Mouse (Mus musculus): ENCODE results near the gene Msantd2.

The Msantd2 gene

DNA sequence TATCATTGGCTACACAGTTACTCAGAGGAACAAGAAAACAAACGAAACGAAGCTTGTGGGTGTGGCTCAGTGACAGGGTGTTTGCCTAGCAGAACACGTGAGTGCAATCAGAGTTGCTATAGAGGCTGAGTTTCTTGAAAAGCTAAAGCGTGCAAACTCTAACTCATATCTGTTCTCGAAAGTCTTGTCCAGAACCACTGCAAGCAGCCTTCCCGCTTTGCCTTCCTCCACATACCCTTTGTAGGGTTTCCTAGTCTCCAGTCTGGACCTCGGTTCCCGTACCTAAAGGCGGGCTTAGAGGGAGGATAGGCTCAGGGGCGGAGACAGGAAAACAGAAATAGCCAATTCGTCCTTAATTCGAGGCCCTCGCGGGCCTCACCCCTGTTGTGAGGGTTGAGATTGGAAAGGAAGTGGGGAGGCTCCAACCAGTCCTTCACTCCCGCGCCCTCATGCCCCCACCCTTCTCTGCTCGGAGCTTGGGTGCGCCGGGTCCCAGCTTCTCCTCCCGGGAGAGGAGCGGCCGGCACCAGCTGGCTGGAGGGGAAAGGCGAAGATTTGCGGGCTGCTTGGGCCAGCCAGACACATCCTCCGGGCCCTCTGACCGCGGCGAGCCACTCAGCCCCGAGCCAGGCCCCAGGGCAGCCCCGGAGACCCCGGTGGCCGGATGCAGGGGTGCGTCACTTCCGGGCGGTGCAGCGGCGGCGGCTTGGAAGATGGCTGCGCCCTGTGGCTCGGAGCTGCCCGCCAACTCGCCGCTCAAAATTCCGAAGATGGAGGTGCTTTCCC lies at the start of gene Msantd2:
Gene Msantd2 (plus strand): TSS at position 709 of the 786 bp plus-strand sequence.
- DNase-seq (ENCODE audit: low spot score): peak; percentile 90

- DNase-seq (ENCODE audit: low spot score): no peak
Measured at GRCm38 (mm10) chr9:37452401-37452800, 36.7 kb upstream of the Msantd2 start.

GRCm38 (mm10) chr9:37453328-37453727 lies 35.8 kb upstream of the Msantd2 start:
- DNase-seq (ENCODE audit: low spot score): no peak

- DNase-seq (ENCODE audit: low spot score): peak; percentile 48
Measured at GRCm38 (mm10) chr9:37454011-37454492, 35.1 kb upstream of the Msantd2 start.

GRCm38 (mm10) chr9:37454991-37455390 lies 34.1 kb upstream of the Msantd2 start:
- DNase-seq (ENCODE audit: low spot score): no peak

- no peak for DNase-seq (ENCODE audit: low spot score)
Measured at GRCm38 (mm10) chr9:37455868-37456267, 33.3 kb upstream of the Msantd2 start.

DNA sequence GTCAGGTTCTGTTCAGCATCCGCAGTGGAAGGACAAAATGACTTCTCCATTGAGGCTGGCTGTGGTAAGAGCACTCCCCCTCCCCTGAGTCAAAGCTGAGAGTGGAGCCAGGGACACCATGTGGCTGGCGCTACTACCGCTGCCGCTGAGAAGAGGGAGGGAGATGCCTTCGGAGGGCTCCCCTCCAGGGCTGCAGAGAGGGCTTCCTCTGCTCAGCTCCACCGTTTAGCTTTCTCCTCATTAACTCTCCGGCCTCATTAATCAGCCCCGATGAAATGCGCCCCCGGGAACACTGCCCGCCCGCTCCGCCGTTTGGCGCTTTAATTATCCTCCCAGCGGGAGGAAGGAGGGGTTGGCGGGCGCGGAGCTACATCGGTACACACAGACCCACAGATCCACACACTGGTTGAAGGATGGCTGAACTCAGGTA lies 32.6 kb upstream of the Msantd2 start:
- DNase-seq (ENCODE audit: low spot score): peak; percentile 70

DNA sequence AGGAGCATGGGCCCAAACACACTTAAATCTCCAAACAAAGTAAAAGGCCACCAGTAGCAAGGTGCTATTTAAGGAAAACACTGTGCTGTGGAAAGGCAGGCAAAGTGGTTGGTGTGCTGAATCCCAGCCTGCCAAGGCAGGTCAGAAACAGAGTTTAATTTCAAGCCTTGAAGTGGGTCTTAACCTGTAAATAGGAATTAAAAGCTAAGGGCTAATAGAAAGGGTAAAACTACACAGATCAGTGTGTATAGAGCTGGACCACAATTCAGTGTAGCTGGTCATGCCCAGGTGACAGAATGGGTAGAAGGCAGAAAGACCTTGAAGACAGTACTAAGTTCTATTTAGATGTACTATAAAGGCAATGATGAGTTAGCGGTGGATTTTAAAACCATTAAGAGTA lies 32.0 kb upstream of the Msantd2 start:
- DNase-seq (ENCODE audit: low spot score): no peak

- no peak for DNase-seq (ENCODE audit: low spot score)
Measured at GRCm38 (mm10) chr9:37459665-37460042, 29.5 kb upstream of the Msantd2 start.

GRCm38 (mm10) chr9:37460043-37460960 lies 28.8 kb upstream of the Msantd2 start:
- peak; percentile 45 for DNase-seq (ENCODE audit: low spot score)

DNA sequence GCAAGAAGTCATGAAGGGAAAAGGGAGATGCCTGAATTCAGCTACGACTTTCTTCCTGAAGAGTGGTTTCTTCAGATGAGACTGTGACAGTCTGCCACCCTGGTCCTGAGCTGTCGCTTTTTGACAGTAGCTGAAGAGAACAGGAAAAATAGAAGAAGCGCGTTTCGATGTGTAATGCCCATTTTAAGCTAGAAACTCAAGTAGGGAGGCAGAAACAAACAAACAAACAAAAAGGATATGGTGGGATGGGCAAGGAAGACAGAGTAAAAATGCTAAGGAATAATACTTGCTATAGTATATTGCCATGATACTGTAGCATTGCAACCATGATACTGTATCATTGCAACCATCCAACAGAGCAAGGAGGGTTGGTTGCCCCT lies 28.2 kb upstream of the Msantd2 start:
- no peak for DNase-seq (ENCODE audit: low spot score)

DNA sequence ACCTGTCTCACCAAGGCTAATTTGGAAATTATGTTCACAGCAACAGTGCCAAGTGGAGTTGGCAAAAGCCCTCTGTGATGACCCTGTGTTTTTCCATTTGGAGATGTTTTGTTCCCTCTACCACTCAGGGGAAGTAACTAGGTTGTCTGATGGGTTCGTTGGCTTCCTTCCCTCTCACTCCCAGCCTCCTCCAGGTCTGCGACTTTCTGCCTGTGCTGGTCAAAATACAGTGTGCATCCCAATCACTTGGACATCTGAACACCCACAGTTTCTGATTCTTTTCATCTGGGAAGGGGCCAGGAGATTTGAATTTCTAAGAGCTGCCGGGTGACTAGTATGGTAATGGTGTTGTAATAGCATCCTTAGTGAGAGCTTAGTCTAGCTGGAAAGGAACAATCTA lies 27.5 kb upstream of the Msantd2 start:
- DNase-seq (ENCODE audit: low spot score): no peak

DNA sequence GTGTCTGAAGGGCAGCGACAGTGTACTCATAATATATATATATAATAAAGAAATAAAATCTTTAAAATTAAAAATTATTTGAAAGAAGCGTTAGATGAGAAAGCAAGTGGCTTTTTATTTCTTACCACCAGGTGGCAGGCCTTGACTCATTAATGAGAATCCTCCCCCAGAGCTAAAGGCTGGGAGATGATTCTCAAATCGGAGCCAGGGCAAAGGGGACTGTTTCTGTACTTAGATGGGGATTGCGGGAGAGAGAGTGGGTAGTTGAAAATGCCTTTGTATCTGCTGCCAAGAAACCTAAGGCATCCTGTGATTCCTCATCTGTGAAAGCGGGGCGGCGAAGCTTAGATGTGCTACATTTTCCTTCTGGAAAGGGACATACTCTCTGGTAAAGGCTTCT lies 26.4 kb upstream of the Msantd2 start:
- peak; percentile 75 for DNase-seq (ENCODE audit: low spot score)

DNA sequence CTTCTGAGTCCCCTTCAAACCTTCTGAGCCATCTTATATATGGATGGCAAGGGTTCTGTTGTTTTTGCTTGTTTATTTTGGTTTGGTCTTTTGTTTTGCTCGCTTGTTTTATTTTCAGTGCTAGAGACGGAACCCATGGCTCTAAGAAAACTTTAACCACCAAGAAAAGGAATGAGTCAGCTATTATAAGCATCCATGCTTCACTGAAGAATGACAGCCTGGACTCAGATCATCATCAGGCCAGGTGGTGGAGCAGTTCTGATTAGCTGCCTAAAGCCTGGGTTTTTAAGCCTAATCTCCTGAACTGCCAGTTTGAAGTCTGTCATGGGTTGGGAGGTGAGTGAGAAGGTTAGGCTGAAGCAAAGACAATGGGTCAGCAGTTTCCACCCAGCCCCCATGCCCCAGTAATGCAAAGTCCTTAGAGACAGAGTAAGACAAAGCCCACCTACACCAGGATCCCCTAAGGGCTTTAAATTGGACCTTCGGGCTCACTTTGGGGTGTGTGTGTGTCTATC lies 15.5 kb upstream of the Msantd2 start:
- no peak for DNase-seq (ENCODE audit: low spot score)

DNA sequence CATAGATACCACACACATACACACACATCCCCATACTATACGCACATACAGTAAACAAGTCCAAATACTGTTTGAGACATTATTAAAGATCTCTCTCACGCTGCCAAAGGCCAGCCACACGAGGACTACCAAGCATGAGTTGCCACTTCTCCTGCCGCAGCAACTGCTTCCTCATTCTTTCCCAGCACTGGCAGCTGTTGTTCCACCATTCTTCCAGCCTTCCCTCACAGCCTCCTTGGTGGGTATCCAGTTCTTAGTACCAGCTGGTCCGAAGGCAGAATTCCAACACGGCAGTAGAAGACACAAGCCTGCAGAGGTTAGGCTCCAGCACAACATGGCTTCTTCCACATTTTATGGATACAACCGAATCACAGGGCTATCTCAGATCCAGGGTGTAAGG lies 14.2 kb upstream of the Msantd2 start:
- no peak for DNase-seq (ENCODE audit: low spot score)

DNA sequence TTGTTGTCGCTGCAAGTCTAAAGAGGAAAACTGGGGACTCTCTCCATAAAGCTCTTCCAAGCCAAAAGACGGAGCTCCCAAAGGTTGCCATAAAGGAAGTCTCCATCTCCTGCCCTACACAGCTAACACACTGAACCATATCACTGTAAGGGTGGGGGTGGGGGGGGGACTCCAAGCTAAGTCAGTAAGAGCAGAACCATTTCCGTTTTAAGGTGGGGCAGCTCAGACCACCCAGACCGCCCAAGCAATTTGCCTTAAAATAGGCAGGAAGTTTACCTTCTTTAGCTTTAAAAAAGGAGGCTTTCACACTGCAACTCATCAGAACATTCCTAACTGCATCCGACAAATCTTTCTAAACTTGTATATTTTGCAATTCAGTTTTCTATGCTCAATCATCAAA lies 4.0 kb upstream of the Msantd2 start:
- no peak for DNase-seq (ENCODE audit: low spot score)

DNA sequence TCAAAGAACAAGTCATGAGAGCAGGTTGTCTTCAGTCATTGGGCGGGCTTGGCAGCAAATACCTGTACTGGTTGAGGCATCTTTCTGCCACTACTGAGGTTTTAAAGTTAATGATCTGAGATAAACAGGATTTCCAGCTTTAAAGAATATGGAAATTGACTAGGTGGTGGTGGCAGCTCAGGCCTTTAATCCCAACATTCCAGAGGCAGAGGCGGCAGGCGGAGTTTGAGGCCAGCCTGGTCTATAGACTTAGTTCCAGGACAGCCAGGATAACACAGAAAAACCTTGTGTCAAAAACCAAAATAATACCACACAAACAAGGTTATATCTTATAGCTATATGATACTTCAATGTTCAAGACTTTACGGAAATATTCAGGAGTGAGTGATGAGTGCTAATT lies 1.1 kb upstream of the Msantd2 start:
- no peak for DNase-seq (ENCODE audit: low spot score)

DNA sequence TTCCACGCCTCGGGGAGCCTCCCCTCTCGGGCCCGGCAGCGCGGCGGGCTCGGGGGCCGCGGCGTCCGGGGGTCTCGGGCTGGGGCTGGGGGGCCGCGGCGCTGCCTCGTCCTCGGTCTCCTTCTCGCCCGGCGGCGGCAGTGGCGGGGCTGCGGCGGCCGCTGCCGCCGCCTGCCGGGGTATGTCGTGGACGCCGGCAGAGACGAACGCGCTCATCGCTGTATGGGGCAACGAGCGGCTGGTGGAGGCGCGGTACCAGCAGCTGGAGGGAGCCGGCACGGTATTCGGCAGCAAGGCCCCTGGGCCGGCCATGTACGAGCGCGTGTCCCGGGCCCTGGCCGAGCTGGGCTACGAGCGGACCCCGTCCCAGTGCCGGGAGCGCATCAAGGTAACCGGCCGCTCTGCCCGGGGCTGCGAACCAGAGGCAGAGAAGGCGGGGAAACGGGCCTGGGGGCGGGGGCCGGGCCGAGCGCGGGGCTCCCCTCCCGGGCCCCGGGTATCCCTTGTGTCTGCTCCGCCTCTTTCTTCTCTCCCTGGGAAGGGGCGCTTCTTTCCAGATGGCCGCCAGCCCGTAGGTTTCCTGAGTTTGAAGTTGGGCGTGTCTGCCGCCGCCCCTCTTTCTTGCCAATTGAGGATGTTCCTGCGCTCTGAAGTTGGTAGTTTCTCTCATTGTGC lies 464 bp downstream of the Msantd2 start:
- peak; percentile 81 for DNase-seq (ENCODE audit: low spot score)

GRCm38 (mm10) chr9:37495761-37496160 lies 6.6 kb downstream of the Msantd2 start:
- DNase-seq (ENCODE audit: low spot score): no peak

- no peak for DNase-seq (ENCODE audit: low spot score)
Measured at GRCm38 (mm10) chr9:37496325-37496724, 7.2 kb downstream of the Msantd2 start.

GRCm38 (mm10) chr9:37500201-37500600 lies 11.1 kb downstream of the Msantd2 start:
- DNase-seq (ENCODE audit: low spot score): no peak

DNA sequence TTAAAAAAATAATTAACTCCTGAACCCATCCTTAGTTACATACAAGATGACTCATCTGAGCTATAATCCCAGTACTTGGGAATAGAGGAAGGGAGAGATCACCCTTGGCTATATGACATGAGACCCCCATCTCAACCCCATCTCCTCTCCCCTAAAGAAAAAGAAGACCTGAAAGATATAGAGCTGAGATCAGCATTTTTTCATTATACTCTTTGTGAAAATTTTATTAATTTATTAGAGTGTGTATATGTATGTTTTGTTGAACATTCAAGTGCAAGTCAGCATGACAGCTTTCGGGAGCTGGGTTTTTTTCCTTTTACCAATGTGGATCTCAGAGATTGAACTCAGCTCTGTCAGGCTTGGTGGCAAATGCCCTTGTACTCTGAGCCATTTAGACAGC lies 12.1 kb downstream of the Msantd2 start:
- no peak for DNase-seq (ENCODE audit: low spot score)
